In the genomic region with DNA sequence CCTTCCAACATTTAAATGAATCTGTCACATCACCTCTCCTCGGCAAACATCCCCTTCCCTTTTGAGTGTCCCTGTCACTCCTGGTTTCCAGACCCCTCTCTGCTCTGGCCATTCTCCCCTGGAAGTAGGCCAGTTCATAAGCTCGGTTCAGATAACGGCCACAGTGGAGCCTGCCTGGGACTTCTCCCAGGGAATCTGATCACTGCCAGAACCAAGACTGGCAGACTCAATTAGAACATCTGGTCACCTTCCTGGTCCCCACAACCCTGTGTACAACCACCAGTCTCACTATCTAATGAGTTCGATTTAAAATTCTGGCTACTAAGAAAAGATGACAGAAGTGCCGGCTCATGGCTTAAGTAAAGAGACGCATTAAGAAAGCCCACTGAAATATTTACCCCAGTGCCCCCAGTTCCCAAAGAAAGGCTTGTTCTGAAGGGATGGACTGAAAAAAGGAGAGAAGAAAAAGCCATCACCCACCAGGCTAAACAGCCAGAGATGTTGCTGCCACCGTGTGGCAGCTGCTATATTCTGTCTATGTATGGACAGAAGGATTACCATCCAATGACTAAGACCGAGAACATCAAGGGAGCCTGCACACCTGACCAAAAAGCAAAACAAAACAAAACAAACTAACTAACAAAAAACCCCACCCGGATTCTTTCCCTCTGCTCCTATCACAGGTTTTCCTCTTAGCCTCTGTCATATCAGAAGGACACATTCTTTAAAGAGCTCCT, we compare ENCODE assay signal across 9 mouse cellular contexts. TPM values are rescaled to one million over a fixed set of nuclear protein-coding genes. Genes with fewer than 3 reads are reported as not detected.
DNase-seq lines count a peak whose midpoint lies in the region; ATAC-seq and TF ChIP-seq lines count a peak whose summit lies in the region.
"Had no signal": no experiment of that assay in that cellular context is flagged by ENCODE, and none has a peak within 500 bp of the region (broad histone marks: within the 10 kb centered on the region; RNA-seq: fewer than 3 reads in every experiment).

No protein-coding gene starts in this region.

- peak; percentile 83 for TF ChIP-seq CTCF in layer of hippocampus, adult 2 months (conservative IDR thresholded peaks at IDR 0.05)

- peak; percentile 12 for DNase-seq in adrenal gland, postnatal 25 days
- no peak for DNase-seq in adrenal gland, adult 18-20 months (ENCODE audit: low spot score in 2 of 2)
- peak; percentile 14 to 17 for DNase-seq in layer of hippocampus, adult 2 months (ENCODE audit: low spot score in 2 of 2)
- DNase-seq in layer of hippocampus, adult 9-11 months = no peak
- peak; percentile 41 for DNase-seq in R1 (ENCODE audit: low read depth, low spot score)
- DNase-seq in neural tube, embryonic 10.5 days (ENCODE audit: extremely low spot score, low spot score) = no peak

- no peak overlapping the region for H3K4me3 ChIP-seq in layer of hippocampus, adult 2 months
- H3K4me3 ChIP-seq: midbrain, embryonic 12.5 days had no signal

- H3K27ac ChIP-seq in layer of hippocampus, adult 2 months = no peak overlapping the region
- H3K27ac ChIP-seq: midbrain, embryonic 12.5 days had no signal

- ATAC-seq in frontal cortex, adult (ENCODE audit: low TSS enrichment) = peak; percentile 98
- peak; percentile 67 for ATAC-seq in megakaryocyte progenitor cell, adult 5-6 weeks (replicated peaks; ENCODE audit: poor library complexity)

RNA-seq across cellular contexts. Expression of gene Slc35d3, which starts 39.7 kb away (rescaled TPM):
- 9.5 and 16.5 TPM in 2 replicates for total RNA-seq in adrenal gland, postnatal 25 days (2021)
- 10 to 100 TPM in 1 of 2 experiments, 1 to 10 TPM in 1; 8.7 to 10.9 TPM for total RNA-seq in adrenal gland, adult 18-20 months (2021)
- under 1 TPM; 0.31 to 0.52 TPM for total RNA-seq in layer of hippocampus, adult 2 months (2021)
- total RNA-seq in megakaryocyte progenitor cell, adult 5-6 weeks (2015) = 0.22 and 1.1 TPM in 2 replicates
- 0.68 TPM in 1 of 2 replicates, not detected in the other for total RNA-seq in megakaryocyte progenitor cell, adult 5-6 weeks (2017)

Comparison
In these comparisons a context has a peak if more than half of its experiments do, and no peak if none do; other contexts are left out.
1. DNase-seq: peak in adrenal gland, postnatal 25 days (single experiment), layer of hippocampus, adult 2 months (2 of 2) and R1 (single experiment); none in adrenal gland, adult 18-20 months (0 of 2), layer of hippocampus, adult 9-11 months (single experiment) and neural tube, embryonic 10.5 days (single experiment).